13 mouse cellular contexts compared by ENCODE assay signal in genomic region chr2:173030591-173031338, GRCm38 (mm10). TPM values are rescaled to one million over a fixed set of nuclear protein-coding genes. Genes with fewer than 3 reads are reported as not detected.
DNase-seq lines count a peak whose midpoint lies in the region; ATAC-seq and TF ChIP-seq lines count a peak whose summit lies in the region.
"Had no signal": no experiment of that assay in that cellular context is flagged by ENCODE, and none has a peak within 500 bp of the region (broad histone marks: within the 10 kb centered on the region; RNA-seq: fewer than 3 reads in every experiment).

No protein-coding gene starts in this region.

- WGBS in heart, embryonic 11.5 days (ENCODE audit: insufficient replicate concordance) = 63% methylated on average over 12 of the region's 12 CpGs
- WGBS in liver, embryonic 12.5 days (ENCODE audit: insufficient replicate concordance) = 64% methylated on average over 12 of the region's 12 CpGs
- WGBS in stomach, postnatal 0 days = 58% methylated on average over 12 of the region's 12 CpGs

- H3K27ac ChIP-seq in heart, embryonic 11.5 days (ENCODE audit: low read depth, low read length) = peak overlapping the region; percentile 12; the same call in 1 of the 2 replicates
- peak overlapping the region; percentile 99 for H3K27ac ChIP-seq in liver, embryonic 12.5 days
- H3K27ac ChIP-seq in stomach, postnatal 0 days (replicated peaks) = peak overlapping the region; percentile 85

- peaks cover 32% of the 10 kb centered on the region for H3K36me3 ChIP-seq in heart, embryonic 11.5 days (ENCODE audit: control insufficient read depth, insufficient read depth, low read length)
- peaks cover 100% of the 10 kb centered on the region for H3K36me3 ChIP-seq in liver, embryonic 12.5 days
- H3K36me3 ChIP-seq in stomach, postnatal 0 days (ENCODE audit: control insufficient read depth, insufficient read depth, low read length) = peaks cover 3% of the 10 kb centered on the region; the same call in 1 of the 2 replicates

- intact Hi-C loops in heart, postnatal 10 days (cut with DNase I) = no loop called here

- no peak for ATAC-seq in heart, embryonic 11.5 days (replicated peaks; ENCODE audit: insufficient number of reproducible peaks, low FRiP score, low TSS enrichment)
- no peak for ATAC-seq in liver, embryonic 12.5 days
- peak; percentile 83 for ATAC-seq in stomach, postnatal 0 days (ENCODE audit: low FRiP score, low TSS enrichment)
- ATAC-seq: forebrain, postnatal 0 days had no signal

- H3K27me3 ChIP-seq in heart, embryonic 11.5 days (ENCODE audit: control insufficient read depth, insufficient read depth, low read length) = no peaks in the 10 kb centered on the region
- H3K27me3 ChIP-seq in liver, embryonic 12.5 days (replicated peaks) = no peaks in the 10 kb centered on the region
- no peaks in the 10 kb centered on the region for H3K27me3 ChIP-seq in stomach, postnatal 0 days (ENCODE audit: control insufficient read depth, insufficient read depth, low read length)

- no peak overlapping the region for H3K4me3 ChIP-seq in heart, embryonic 11.5 days (ENCODE audit: low read depth, low read length)
- peak overlapping the region; percentile 25 for H3K4me3 ChIP-seq in liver, embryonic 12.5 days
- H3K4me3 ChIP-seq in stomach, postnatal 0 days (ENCODE audit: low read depth, low read length) = no peak overlapping the region

- 0 out of 2 replicates have a peak, but pooled peaks have one; percentile 17 for TF ChIP-seq CTCF in stomach, postnatal 0 days (IDR thresholded peaks at IDR 0.05; ENCODE audit: low read depth)

- no peak for TF ChIP-seq EP300 in stomach, postnatal 0 days (optimal IDR thresholded peaks at IDR 0.05)

- H3K4me2 ChIP-seq in heart, embryonic 11.5 days = no peak overlapping the region
- H3K4me2 ChIP-seq in liver, embryonic 12.5 days = peak overlapping the region; percentile 91
- no peak overlapping the region for H3K4me2 ChIP-seq in stomach, postnatal 0 days (replicated peaks; ENCODE audit: low read depth)

- no peak for DNase-seq in heart, postnatal 10 days
- DNase-seq in thymus, postnatal 4 days = peak; percentile 23
- no peak for DNase-seq in thymus, postnatal 10 days (ENCODE audit: low spot score in 2 of 2)
- DNase-seq in stomach, postnatal 0 days (ENCODE audit: low spot score) = peak; percentile 79
- no peak for DNase-seq in cerebellum, postnatal 36 days
- DNase-seq in testis, postnatal 10 days (ENCODE audit: low spot score) = no peak
- DNase-seq: cerebellum, adult 8-10 months; forebrain, postnatal 0 days; kidney, adult 2 months; left cerebral cortex, postnatal 4 days; lung, postnatal 10 days had no signal

- H3K9me3 ChIP-seq in heart, embryonic 11.5 days (replicated peaks; ENCODE audit: control insufficient read depth, low read length) = no peaks in the 10 kb centered on the region
- H3K9me3 ChIP-seq in liver, embryonic 12.5 days (replicated peaks) = no peaks in the 10 kb centered on the region
- H3K9me3 ChIP-seq in stomach, postnatal 0 days (ENCODE audit: control insufficient read depth, low read length) = no peaks in the 10 kb centered on the region

- peaks cover 70% of the 10 kb centered on the region for H3K4me1 ChIP-seq in heart, embryonic 11.5 days (ENCODE audit: control insufficient read depth, insufficient read depth, low read length)
- peaks cover 100% of the 10 kb centered on the region for H3K4me1 ChIP-seq in liver, embryonic 12.5 days
- H3K4me1 ChIP-seq in stomach, postnatal 0 days (replicated peaks; ENCODE audit: control insufficient read depth, insufficient read depth) = peaks cover 6% of the 10 kb centered on the region; the same call in 1 of the 2 replicates

- no peak overlapping the region for H3K9ac ChIP-seq in heart, embryonic 11.5 days (ENCODE audit: low read depth, low read length)
- peak overlapping the region; percentile 97 for H3K9ac ChIP-seq in liver, embryonic 12.5 days
- no peak overlapping the region for H3K9ac ChIP-seq in stomach, postnatal 0 days (ENCODE audit: low read length)
- H3K9ac ChIP-seq: forebrain, postnatal 0 days had no signal

RNA-seq across cellular contexts. Expression of gene Rbm38, which starts 10.5 kb away (rescaled TPM):
- 161 and 169 TPM in 2 replicates for polyA plus RNA-seq in heart, embryonic 11.5 days (2014; fragmentation: Nextera tagmentation; extraction: Ambion mirVana)
- total RNA-seq in heart, postnatal 10 days (2021) = 100 to 1,000 TPM; 146 to 187 TPM
- polyA plus RNA-seq in liver, embryonic 12.5 days (2016; fragmentation: Nextera tagmentation; extraction: Ambion mirVana) = 305 and 313 TPM in 2 replicates
- 24.9 and 25.4 TPM in 2 replicates for polyA plus RNA-seq in stomach, postnatal 0 days (2015; fragmentation: Nextera tagmentation; extraction: Ambion mirVana)

RNA-seq across cellular contexts. Expression of gene Rae1, which starts 30.8 kb away (rescaled TPM):
- polyA plus RNA-seq in heart, embryonic 11.5 days (2014; fragmentation: Nextera tagmentation; extraction: Ambion mirVana) = 114 and 118 TPM in 2 replicates
- 10 to 100 TPM; 37.7 to 42.8 TPM for total RNA-seq in heart, postnatal 10 days (2021)
- polyA plus RNA-seq in liver, embryonic 12.5 days (2016; fragmentation: Nextera tagmentation; extraction: Ambion mirVana) = 117 and 119 TPM in 2 replicates
- 66.8 and 68.7 TPM in 2 replicates for polyA plus RNA-seq in stomach, postnatal 0 days (2015; fragmentation: Nextera tagmentation; extraction: Ambion mirVana)

RNA-seq across cellular contexts. Expression of gene Spo11, which starts 53.3 kb away (rescaled TPM):
- polyA plus RNA-seq in heart, embryonic 11.5 days (2014; fragmentation: Nextera tagmentation; extraction: Ambion mirVana) = 0.17 and 0.19 TPM in 2 replicates
- total RNA-seq in heart, postnatal 10 days (2021) = not detected
- 0.10 TPM in 1 of 2 replicates, not detected in the other for polyA plus RNA-seq in liver, embryonic 12.5 days (2016; fragmentation: Nextera tagmentation; extraction: Ambion mirVana)
- polyA plus RNA-seq in stomach, postnatal 0 days (2015; fragmentation: Nextera tagmentation; extraction: Ambion mirVana) = 0.02 TPM in 2 replicates

Comparison
In these comparisons a context has a peak if more than half of its experiments do, and no peak if none do; other contexts are left out.
1. DNase-seq: peak in thymus, postnatal 4 days (single experiment) and stomach, postnatal 0 days (single experiment); none in heart, postnatal 10 days (0 of 2), thymus, postnatal 10 days (0 of 2), cerebellum, postnatal 36 days (0 of 2) and testis, postnatal 10 days (single experiment).
2. H3K27ac ChIP-seq: peak in every context shown above with its lines; median percentile 99 in liver, embryonic 12.5 days; 85 in stomach, postnatal 0 days; 12 in heart, embryonic 11.5 days.